Mouse (Mus musculus): ENCODE data around the gene Hdgf.

DNA sequence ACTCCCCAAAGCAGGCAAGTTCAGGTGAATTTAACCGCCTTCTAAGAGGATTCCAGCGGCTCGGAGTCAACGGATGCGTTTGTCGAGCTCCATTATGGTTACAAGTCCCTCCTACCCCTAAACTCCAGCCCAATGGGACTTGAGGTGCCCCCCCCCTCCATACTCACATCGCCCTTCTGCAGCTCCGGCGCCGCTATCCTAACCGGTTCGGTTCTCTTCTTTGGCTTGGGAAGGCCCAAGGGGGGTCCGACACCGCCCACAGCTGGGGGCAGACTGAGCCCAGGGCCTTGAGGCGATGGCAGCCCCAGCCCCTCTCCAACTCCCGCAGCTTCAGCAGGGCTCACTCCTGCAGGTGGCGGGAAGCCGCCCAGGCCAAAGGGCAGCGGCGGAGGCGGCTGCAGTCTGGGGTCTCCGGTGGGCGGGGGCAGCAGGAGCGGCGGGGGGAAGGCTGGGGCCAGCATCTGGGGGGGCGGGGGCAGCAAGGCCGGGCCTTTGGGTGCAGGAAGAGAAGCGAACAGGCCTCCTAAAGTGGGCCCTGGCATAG is 21.3 kb upstream of the Hdgf start:
- TF ChIP-seq CTCF (IDR thresholded peaks at IDR 0.05; ENCODE audit: extremely low read depth, insufficient read depth, low read length) (no peak), POLR2A (IDR thresholded peaks at IDR 0.05; ENCODE audit: extremely low read depth, insufficient read depth, low read length) (no peak)

Data from cortical plate, adult 2 months (tissue).